Mouse (Mus musculus): Measurements from ENCODE around the gene Ripply1. TPM values are rescaled to one million over a fixed set of nuclear protein-coding genes. Genes with fewer than 3 reads are reported as not detected.

The Ripply1 gene
- polyA plus RNA-seq, 1 experiment from 2014 or later, result not detected

Other genes with a start within 250 kb of the Ripply1 start
- 25.2 and 29.9 TPM in 2 replicates for gene Rnf128, start 219.0 kb downstream of the Ripply1 start, polyA plus RNA-seq (2015; fragmentation: Nextera tagmentation; extraction: Ambion mirVana)
- 3.0 and 3.1 TPM in 2 replicates for gene Tbc1d8b, start 97.4 kb downstream of the Ripply1 start, polyA plus RNA-seq (2015; fragmentation: Nextera tagmentation; extraction: Ambion mirVana)
- gene Gm15013, start 67.9 kb downstream of the Ripply1 start, polyA plus RNA-seq (2015; fragmentation: Nextera tagmentation; extraction: Ambion mirVana), result 0.32 TPM in 1 of 2 replicates, not detected in the other
- gene Cldn2, start 18.5 kb upstream of the Ripply1 start, polyA plus RNA-seq (2015; fragmentation: Nextera tagmentation; extraction: Ambion mirVana), result 0.25 TPM in 1 of 2 replicates, not detected in the other
- gene Morc4, start 89.3 kb upstream of the Ripply1 start, polyA plus RNA-seq (2015; fragmentation: Nextera tagmentation; extraction: Ambion mirVana), result 10.3 and 13.9 TPM in 2 replicates
- 3.8 and 3.9 TPM in 2 replicates for gene Rbm41, start 216.2 kb upstream of the Ripply1 start, polyA plus RNA-seq (2015; fragmentation: Nextera tagmentation; extraction: Ambion mirVana)